Mouse (Mus musculus): ENCODE measurements around the gene Ipo13.

Ipo13 gene

DNA sequence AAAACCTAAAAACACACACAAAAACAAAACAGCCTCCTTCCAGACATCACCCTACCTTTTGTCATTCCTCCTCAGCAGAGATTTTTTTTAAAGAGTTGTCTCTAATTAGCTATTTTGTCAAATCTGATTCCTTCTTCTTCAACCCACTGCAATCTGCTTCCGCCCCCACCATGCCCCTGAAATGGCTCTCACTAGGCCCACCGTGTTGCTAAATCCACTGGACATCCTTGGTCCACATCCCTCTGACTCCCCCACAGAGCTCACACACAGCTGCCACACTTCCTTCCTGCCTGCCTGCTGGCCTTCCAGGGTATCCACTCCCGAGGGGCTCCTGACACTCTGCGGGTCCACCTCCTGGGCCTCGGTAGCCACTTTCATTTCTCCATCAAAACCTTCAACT is 36.1 kb downstream of the Ipo13 start:
- DNase-seq = peak; percentile 44

DNA sequence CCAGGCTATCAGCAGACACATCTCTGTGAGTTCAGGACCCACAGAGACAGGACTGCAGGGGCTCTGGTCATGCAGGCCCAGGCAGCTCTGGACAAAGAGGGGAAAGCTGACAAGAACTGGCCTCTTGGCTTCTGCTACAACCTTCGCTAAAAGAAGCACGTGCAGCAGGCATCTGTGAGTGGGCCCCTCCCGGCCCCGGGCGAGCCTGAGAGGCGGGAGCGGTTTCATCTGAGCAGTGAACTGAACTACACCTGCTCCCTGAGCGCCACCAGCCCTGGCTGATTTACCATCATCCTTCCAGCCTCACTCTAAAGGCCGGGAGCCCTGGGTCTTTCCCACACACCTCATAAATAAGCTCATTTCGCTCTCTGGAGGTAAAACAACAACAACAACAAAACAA is 36.5 kb downstream of the Ipo13 start:
- DNase-seq = no peak

DNA sequence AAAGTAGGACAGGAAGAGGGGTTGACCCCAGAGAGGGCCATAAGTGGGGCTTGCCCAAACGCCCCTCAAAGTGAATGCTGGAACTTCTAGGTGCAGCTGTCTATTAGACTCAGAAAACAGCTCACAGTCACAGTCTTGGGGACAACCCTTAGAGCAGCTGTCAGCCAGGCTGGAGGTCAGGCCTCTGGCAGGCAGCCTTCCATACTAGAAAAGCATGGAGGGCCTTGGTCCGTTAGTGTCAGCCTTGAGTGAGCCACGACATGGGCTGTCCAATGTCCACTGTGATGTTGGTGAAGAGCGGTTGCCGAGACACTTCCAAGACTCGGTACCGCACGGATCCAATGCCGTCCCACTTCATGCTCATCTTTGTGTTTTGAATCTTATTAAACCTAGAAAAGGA is 41.2 kb downstream of the Ipo13 start:
- DNase-seq = no peak

DNA sequence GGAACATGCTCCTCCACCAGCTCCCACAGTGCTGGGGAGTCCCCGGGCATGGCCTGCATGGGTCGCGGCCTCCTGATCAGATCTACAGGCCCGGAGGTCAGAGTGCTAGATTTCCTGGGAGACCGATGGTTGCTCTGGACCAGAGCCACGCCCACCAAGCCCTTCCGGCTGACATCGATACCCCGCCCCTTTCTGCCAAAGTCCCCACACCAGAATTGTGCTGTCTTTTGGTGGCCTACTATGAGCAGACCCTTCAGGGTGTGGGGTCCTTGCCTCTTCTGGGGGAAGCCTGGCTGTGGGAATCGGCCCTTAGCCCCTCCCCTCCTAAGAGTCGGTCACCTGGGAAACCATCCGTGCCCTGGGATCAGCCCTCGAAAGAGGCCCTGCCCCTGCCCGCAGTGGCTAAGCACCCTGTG is 42.3 kb downstream of the Ipo13 start, which contains the start of gene Ccdc24:
Ccdc24 (minus strand) TSS at position 87 of the 416 bp plus-strand sequence.
- no peak for DNase-seq

DNA sequence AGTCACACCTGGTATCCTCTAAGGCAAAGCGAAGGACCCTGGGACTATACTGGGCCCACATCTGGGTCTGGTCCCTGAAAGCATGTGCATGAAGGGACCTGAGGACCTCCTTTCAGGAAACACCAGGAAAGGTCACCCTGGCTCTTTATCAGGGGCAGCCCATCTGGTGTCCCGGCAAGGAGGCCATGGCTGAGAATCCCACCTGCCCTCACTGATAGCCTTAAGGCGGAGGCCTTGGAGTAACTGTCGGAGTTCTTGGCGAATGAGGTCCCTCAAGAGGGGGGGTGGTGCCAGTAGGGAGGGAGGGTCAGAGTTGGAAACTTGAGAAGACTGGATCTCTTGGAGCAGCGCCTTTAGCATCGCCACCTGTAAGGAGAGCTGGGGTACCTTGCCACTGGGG is 43.0 kb downstream of the Ipo13 start:
- DNase-seq = no peak

DNA sequence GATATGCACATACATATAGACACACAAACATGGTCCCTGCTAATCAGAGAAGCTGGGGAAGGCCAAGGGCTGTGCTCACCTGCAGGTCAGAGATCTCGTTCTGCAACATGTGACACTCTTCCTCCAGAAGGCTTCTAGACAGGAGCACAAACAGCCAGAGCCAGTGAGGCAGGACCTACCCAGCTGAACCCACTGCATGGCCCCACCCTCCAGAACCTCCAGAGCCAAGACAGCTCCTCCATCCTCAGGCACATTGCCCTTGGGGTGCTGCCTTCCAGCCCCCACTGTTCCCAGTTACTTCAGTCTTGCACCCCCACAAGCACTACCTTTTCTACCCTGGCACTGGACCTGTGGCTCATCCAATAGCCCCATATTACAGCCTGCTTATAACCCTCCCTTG is 44.4 kb downstream of the Ipo13 start:
- no peak for DNase-seq

DNA sequence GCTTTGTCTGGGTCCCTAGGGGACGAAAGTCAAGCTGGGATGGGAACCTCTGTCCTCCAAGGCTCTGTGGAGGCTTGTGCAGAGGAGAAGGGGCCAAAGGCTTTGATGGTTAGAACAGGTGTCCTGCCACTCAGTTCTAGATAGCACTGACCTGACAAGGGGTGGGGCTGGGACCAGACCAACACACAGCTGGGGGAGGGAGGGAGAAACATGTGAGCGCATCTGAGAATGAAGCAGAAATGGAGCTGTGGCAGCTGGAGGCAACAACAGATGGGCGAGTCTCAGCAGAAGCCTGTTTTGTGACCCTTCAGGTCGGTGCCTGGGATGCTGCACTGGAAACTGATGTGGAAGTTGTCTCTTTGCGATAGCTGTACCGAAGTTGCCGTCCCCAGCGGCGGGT is 45.5 kb downstream of the Ipo13 start:
- no peak for DNase-seq

DNA sequence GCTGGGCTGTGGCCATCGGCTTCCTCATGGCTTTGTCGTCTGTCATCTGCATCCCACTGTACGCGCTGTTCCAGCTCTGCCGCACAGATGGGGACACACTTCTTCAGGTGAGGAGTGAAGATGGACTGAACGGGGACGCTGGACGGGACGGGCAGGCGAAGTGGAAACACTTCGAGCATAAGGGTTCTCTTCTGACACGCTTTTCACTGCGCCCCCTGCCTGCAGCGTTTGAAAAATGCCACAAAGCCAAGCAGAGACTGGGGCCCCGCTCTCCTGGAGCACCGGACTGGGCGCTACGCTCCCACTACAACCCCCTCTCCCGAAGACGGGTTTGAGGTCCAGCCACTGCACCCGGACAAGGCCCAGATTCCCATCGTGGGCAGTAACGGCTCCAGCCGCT is 47.0 kb downstream of the Ipo13 start:
- DNase-seq = no peak

DNA sequence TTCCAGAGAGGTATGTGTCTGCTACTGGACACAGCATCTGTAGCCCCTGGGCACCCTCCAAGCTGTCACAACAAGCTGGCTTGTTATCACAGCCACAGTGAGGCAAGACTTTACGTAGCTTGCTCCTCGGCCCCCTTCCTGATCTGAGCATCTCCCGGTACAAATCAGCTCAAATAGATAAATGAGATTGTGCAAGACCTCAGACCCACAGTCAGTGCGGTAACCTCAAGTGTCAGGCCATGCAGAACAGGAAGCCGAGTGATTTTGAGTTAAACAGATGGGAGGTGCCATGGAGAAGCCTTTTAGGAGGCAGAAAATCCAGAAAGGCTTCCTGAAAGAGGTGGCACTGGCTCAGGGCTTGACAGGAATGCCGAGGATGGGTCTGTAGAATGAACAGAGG is 47.8 kb downstream of the Ipo13 start:
- no peak for DNase-seq

DNA sequence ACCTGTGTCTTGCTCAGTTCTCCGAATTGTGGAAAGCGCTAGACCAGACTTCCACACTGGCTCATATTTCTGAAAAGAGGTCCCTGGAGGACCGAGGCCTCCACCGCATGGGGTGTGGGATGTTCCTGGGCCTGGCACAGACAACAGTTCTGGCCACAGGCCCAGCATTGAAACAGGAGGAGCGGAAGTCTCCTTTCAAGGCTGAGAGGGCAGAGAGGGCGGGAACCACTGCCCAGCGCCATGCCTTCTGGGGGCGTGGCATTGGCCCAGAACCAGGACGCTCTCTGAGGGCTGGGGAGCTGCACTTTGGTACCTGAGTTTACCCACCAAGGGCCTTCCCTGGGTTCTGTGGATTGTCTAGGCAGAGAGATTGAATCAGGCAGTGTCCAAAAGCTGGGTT is 48.7 kb downstream of the Ipo13 start:
- DNase-seq = no peak

DNA sequence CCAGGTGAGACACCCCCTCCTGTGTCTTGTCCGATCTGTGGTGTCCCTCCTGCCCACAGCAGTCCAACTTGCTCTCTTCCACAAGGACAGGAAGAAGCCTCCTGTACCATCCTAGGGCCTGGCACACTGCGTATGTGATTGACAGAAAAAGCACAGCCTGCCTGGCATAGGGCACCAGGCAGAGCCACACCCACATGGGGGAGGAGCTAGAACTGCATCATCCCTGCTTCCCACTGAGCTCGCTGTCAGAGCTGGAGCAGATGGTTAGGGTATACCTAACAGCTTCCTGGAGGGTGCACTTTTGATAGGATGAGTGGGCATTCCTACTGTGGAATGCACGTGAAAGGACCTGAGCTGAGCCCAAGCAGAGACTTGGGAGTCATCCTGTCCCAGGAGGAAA is 52.0 kb downstream of the Ipo13 start:
- DNase-seq = peak; percentile 72

DNA sequence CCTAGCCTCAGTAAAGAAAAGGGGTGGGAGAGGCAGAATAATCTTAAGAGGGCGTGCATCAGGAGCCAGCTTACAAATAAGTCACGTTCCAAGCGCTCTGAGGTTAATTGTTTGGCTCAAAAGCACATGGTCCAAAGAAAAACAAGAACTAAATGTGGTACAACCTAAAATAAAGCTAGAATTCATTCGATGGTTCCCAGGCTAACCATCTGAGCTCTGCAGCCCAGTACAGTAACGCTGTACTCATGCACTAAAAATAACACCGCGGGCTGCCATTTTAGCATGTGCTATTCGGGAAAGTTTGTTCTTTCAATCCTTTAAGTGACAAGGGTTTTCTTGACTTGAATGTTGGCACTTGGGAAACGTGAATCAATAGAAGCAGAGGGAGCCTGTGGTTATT is 54.2 kb downstream of the Ipo13 start:
- DNase-seq = no peak

DNA sequence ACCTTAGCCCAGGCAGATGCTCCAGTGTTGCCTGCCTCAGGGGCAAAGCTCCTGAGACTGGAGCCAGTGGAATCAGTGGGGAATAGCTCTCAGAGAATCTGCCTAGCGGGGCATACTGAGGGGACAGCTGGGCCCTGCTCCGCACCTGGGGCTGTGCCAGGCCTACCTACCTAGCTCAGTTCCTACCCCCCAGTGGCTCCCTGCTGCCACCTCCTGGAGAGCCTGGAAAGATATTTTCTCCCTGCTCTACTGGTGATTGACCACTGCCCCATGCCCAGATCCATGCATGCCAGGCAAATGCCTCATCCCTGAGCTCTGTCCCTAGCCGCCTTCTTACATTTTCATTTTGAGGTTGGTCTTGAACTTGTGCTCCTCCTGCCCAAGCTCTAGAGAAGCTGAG is 56.0 kb downstream of the Ipo13 start:
- peak; percentile 61 for DNase-seq

DNA sequence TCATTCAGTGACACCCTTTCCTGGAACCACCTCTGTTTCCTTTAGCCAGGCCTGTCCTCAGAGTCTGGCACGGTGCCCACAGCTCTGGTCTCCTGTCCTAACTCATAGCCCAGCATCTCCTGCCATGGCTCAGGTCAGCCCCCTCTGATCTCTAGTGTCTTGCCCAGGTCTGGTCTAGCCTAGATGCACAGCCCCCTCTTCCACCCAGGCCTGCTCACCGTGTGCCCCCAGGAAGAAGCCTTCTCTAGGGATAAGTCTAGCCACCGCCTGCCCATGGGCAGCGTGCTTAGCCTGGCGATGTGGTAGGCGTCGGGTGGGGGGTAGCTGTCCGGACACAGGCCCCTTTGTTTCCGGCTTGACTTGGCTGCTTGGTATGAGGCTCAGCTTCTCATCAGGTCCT is 59.7 kb downstream of the Ipo13 start:
- DNase-seq = peak; percentile 54

DNA sequence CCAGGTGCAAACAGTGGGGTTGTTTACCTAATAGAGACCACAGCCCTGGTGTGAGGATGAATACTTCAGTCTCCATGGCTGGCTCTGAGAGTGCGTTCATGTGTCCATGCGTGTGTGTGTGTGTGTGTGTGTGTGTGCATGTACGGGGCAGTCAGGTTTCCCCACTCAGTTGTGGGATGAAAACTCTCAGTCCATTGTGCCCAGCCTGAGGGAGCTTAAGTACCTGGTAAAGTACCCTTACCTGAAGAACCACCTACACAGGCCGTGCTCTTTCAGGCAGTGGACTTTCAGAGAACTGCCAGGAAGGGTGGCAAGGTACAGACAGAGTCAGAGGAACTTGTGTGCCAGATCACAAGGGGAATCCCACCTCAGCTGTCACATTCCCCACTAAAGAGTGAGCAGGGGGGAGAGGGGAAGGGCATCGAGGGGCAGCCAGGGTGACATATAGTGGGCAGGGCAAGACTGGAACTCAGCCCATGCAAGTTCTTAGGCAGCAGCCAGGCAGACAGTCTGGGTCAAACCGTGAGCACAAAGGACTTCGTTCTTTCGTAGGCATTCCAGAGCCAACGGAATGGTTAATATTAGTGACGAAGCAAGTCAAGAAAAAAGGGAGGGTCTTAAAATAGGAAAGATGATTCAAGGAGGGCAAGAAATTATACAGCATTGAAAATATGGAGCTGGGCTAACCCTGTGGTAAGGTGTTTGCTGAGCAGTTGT is 62.5 kb downstream of the Ipo13 start:
- no peak for DNase-seq

DNA sequence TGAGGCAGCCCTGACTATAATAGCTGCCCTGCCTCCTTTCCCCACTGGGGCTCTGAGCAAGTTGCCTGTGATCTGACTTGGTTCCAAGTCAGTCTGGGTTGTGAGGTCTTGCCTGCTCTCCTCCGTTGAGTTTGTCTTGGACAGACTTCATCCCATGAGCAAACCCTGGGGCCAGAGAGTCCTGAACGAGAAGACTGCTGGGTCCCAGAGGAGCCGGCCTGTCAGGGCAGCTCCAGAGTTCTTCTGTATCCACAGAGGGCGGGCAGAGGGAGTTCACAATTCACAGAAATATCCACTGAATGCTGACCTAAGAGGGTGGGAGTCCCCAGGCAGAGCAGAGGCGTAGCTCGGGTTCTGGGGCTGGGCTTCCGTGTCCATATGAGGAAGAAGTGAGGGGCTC is 63.9 kb downstream of the Ipo13 start:
- no peak for DNase-seq

DNA sequence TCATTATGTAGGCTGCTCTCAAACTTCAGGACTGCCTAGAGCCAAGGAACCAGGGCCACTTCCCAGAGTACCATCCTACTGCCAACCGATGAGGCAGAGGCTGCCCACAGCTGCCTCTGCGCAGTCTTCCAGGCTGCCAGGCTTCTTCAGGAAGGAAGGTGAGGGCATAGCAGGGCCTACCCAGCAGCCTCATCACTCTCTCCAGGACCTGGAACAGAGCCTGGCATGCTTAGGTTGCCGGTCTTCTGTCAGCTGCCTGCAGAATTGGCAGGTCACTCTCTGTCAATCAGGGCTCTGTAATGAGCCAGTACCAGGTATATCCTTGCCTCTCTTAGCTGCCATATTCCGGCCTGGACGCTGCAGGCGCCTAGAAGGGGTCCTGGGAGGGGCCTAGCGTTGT is 64.6 kb downstream of the Ipo13 start:
- DNase-seq = no peak

DNA sequence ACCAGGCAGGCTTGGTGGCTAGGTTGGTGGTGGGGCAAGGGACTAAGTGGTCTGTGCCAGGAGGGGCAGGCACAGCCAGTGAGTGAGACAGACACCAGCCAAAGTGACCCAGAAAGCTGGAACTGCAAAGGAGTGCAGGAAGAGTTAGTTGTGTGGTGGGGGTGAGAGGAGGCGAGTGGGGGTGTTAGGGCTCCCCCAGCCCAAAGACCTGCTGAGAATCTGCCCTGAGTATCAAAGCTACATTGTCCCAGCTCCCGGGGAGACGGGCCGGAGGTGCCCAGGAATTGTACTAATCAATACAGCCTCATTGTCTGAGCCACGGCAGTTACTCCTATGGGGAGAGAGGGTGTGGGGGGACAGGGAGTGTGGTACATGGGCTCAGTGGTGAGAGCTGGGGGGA is 65.3 kb downstream of the Ipo13 start:
- DNase-seq = no peak

DNA sequence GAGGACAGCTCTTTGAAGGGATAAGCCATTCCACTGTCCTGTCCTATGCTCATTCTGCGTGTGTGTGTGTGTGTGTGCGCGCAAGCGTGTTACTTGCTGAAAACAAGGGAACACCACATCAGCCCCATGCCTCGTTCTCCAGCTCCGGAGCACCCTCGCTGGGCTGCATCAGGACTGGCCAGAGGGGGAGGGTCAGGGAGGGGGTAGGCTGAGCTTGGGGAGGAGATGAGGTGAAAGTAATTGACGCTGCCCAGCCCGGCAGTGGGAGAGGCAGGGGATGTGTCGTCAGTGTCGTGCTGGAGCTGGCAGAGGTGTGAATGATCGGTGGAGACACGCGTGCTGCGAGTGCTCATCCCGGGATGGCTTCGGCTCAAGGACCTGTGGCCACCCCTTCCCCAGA is 65.7 kb downstream of the Ipo13 start:
- no peak for DNase-seq

DNA sequence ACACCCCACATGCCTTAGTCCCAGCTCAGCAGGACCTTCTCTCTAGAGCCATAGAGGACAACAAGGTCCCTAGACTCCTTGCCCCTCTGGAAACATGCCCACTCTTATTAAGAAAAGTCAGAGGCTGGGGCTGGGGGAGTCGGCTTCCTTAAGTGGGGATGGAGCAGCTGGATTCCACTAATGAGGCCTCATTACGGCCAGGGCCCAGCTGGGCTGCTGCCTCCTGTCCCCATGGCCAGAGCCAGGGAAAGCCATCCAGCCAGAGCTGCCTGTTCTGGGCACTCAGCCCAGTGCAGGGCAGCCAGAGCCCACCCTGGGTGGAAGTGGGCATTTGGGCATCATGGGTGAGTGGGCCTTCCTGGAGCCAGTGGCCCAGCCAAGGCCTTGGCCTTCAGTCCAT is 67.8 kb downstream of the Ipo13 start:
- DNase-seq = peak; percentile 43

DNA sequence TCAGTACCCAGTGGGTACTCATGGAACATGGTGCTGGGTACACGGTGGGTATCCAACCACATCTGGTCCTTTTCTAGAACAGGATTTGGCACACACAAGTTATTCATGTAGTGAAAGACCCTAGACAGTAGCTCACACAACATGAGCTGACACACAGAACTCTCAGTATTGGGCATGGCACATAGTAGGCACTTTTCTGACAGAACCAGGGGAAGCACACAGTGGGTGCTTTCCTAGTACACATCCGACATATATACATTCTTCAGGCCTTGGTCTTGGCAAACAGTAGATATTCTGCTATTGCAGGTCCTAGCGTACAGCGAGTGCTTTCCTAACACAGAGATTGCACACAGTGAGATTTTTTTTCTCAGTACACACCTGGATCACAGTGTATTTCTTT is 68.5 kb downstream of the Ipo13 start:
- no peak for DNase-seq

DNA sequence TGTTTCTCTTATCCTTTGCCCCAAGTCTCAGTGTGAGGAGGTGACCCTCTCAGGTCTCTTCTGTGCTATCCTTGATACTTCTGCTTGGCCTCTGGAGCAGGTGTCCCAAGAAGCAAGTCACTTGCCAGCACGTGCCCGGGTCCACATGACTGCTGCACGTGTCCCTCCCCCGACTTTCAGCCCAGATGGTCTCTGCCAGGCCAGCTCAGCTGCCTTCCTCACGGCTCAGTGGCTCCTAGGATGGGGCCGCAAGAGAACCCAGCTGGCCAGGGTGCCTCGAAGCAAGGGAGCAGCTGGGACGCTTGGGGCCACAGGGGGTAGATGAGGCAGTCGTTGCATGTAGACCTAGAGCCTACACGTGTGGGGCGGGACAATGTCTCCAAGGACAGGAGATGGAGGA is 69.5 kb downstream of the Ipo13 start:
- no peak for DNase-seq

All from right cerebral cortex, adult 18-20 months (tissue).